Comparison of ENCODE assay signal across 12 mouse cellular contexts in genomic region chr5:73598943-73599695, GRCm38 (mm10). TPM values are rescaled to one million over a fixed set of nuclear protein-coding genes. Genes with fewer than 3 reads are reported as not detected.
A peak's percentile ranks its signal among the peaks of the same experiment; 100 is the strongest.
DNase-seq lines count a peak whose midpoint lies in the region; ATAC-seq and TF ChIP-seq lines count a peak whose summit lies in the region.
"Had no signal": no experiment of that assay in that cellular context is flagged by ENCODE, and none has a peak within 500 bp of the region (broad histone marks: within the 10 kb centered on the region; RNA-seq: fewer than 3 reads in every experiment).

No protein-coding gene starts in this region.

- peak overlapping the region; percentile 44; the same call in 1 of the 2 replicates for H3K27ac ChIP-seq in layer of hippocampus, adult 2 months
- no peak overlapping the region; the same call in 1 of the 2 replicates for H3K27ac ChIP-seq in forebrain, embryonic 16.5 days (ENCODE audit: low read length)
- no peak overlapping the region for H3K27ac ChIP-seq in midbrain, embryonic 16.5 days (ENCODE audit: low read length)
- H3K27ac ChIP-seq in intestine, embryonic 15.5 days, result no peak overlapping the region

- intact Hi-C loops in left cerebral cortex, postnatal 25 days (cut with DNase I), result no loop called here

- no peak overlapping the region for H3K4me2 ChIP-seq in forebrain, embryonic 16.5 days (ENCODE audit: low read length)
- H3K4me2 ChIP-seq in midbrain, embryonic 16.5 days (ENCODE audit: low read length), result no peak overlapping the region
- no peak overlapping the region for H3K4me2 ChIP-seq in intestine, embryonic 15.5 days (replicated peaks)

- H3K36me3 ChIP-seq in forebrain, embryonic 16.5 days (ENCODE audit: control insufficient read depth, insufficient read depth), result no peaks in the 10 kb centered on the region
- no peaks in the 10 kb centered on the region for H3K36me3 ChIP-seq in midbrain, embryonic 16.5 days (ENCODE audit: control insufficient read depth, insufficient read depth, low read length)
- H3K36me3 ChIP-seq in intestine, embryonic 15.5 days, result no peaks in the 10 kb centered on the region

- TF ChIP-seq CTCF in layer of hippocampus, adult 2 months (conservative IDR thresholded peaks at IDR 0.05), result no peak

- H3K9me3 ChIP-seq in forebrain, embryonic 16.5 days (ENCODE audit: control insufficient read depth, low read length), result no peaks in the 10 kb centered on the region
- no peaks in the 10 kb centered on the region for H3K9me3 ChIP-seq in midbrain, embryonic 16.5 days (replicated peaks; ENCODE audit: control insufficient read depth, low read length, poor library complexity, severe bottlenecking)
- no peaks in the 10 kb centered on the region for H3K9me3 ChIP-seq in intestine, embryonic 15.5 days

- ATAC-seq in forebrain, embryonic 16.5 days, result peak; percentile 88
- peak; percentile 71; the same call in 1 of the 2 replicates for ATAC-seq in midbrain, embryonic 16.5 days
- ATAC-seq in activated CD4-positive, CD25-positive, alpha-beta regulatory T cell, adult 4 months, result no peak
- ATAC-seq in intestine, embryonic 15.5 days, result no peak

- no peak overlapping the region for H3K4me3 ChIP-seq in layer of hippocampus, adult 2 months
- H3K4me3 ChIP-seq in forebrain, embryonic 16.5 days (replicated peaks; ENCODE audit: low read length), result no peak overlapping the region
- no peak overlapping the region for H3K4me3 ChIP-seq in midbrain, embryonic 16.5 days (ENCODE audit: low read depth, low read length)
- H3K4me3 ChIP-seq in intestine, embryonic 15.5 days (replicated peaks), result no peak overlapping the region

- no peak overlapping the region for H3K9ac ChIP-seq in forebrain, embryonic 16.5 days (replicated peaks; ENCODE audit: low read depth, low read length)
- H3K9ac ChIP-seq in midbrain, embryonic 16.5 days (ENCODE audit: low read depth, low read length), result no peak overlapping the region
- no peak overlapping the region for H3K9ac ChIP-seq in intestine, embryonic 15.5 days

- H3K4me1 ChIP-seq in forebrain, embryonic 16.5 days (replicated peaks; ENCODE audit: control insufficient read depth, insufficient read depth, low read length), result peaks cover 26% of the 10 kb centered on the region
- H3K4me1 ChIP-seq in midbrain, embryonic 16.5 days (ENCODE audit: control insufficient read depth, insufficient read depth, low read length), result peaks cover 6% of the 10 kb centered on the region; the same call in 1 of the 2 replicates
- no peaks in the 10 kb centered on the region for H3K4me1 ChIP-seq in intestine, embryonic 15.5 days (replicated peaks)

- peak in 1 of 2 experiments; percentile 26 for DNase-seq in layer of hippocampus, adult 2 months (ENCODE audit: low spot score in 2 of 2)
- no peak for DNase-seq in layer of hippocampus, adult 11-12 months (ENCODE audit: low spot score)
- DNase-seq in adrenal gland, postnatal 14 days, result peak; percentile 18
- DNase-seq in left cerebral cortex, postnatal 25 days (ENCODE audit: low spot score in 2 of 2), result no peak
- DNase-seq: cerebellum, adult 11 months had no signal

- WGBS in forebrain, embryonic 16.5 days, result 48% methylated on average over 5 of the region's 5 CpGs
- 65% methylated on average over 5 of the region's 5 CpGs for WGBS in midbrain, embryonic 16.5 days
- WGBS in intestine, embryonic 15.5 days, result 66% methylated on average over 5 of the region's 5 CpGs

- H3K27me3 ChIP-seq in forebrain, embryonic 16.5 days (replicated peaks; ENCODE audit: control insufficient read depth, insufficient read depth, low read length), result no peaks in the 10 kb centered on the region
- H3K27me3 ChIP-seq in midbrain, embryonic 16.5 days (ENCODE audit: control insufficient read depth, insufficient read depth, low read depth, low read length), result no peaks in the 10 kb centered on the region
- no peaks in the 10 kb centered on the region for H3K27me3 ChIP-seq in intestine, embryonic 15.5 days (replicated peaks)

RNA-seq across cellular contexts. Expression of gene Lrrc66, which starts 33.2 kb away (rescaled TPM):
- total RNA-seq in layer of hippocampus, adult 2 months (2021), result not detected
- total RNA-seq in adrenal gland, postnatal 14 days (2021), result not detected in 2 replicates
- polyA plus RNA-seq in forebrain, embryonic 16.5 days (2015; fragmentation: Nextera tagmentation; extraction: Ambion mirVana), result not detected in 2 replicates
- not detected in 2 replicates for polyA plus RNA-seq in midbrain, embryonic 16.5 days (2015; fragmentation: Nextera tagmentation; extraction: Ambion mirVana)
- polyA plus RNA-seq in activated CD4-positive, CD25-positive, alpha-beta regulatory T cell, adult 4 months (2017; shearing (Covaris generic)), result 1 to 10 TPM; 1.5 to 1.7 TPM
- 4.7 and 5.5 TPM in 2 replicates for polyA plus RNA-seq in intestine, embryonic 15.5 days (2015; fragmentation: Nextera tagmentation; extraction: Ambion mirVana)
- total RNA-seq in left cerebral cortex, postnatal 25 days (2021), result not detected
- total RNA-seq: gastrocnemius, adult 18-20 months; left cerebral cortex, adult 18-20 months had no signal
- polyA plus RNA-seq: lung, embryonic 16.5 days had no signal

RNA-seq across cellular contexts. Expression of gene Sgcb, which starts 48.5 kb away (rescaled TPM):
- 10 to 100 TPM; 48.7 to 50.2 TPM for total RNA-seq in layer of hippocampus, adult 2 months (2021)
- total RNA-seq in adrenal gland, postnatal 14 days (2021), result 19.5 and 22.6 TPM in 2 replicates
- polyA plus RNA-seq in forebrain, embryonic 16.5 days (2015; fragmentation: Nextera tagmentation; extraction: Ambion mirVana), result 29.5 and 30.5 TPM in 2 replicates
- 40.0 and 47.5 TPM in 2 replicates for polyA plus RNA-seq in midbrain, embryonic 16.5 days (2015; fragmentation: Nextera tagmentation; extraction: Ambion mirVana)
- 10 to 100 TPM in 1 of 2 experiments, 1 to 10 TPM in 1; 9.7 to 11.0 TPM for polyA plus RNA-seq in activated CD4-positive, CD25-positive, alpha-beta regulatory T cell, adult 4 months (2017; shearing (Covaris generic))
- 17.8 and 19.7 TPM in 2 replicates for polyA plus RNA-seq in intestine, embryonic 15.5 days (2015; fragmentation: Nextera tagmentation; extraction: Ambion mirVana)
- total RNA-seq in left cerebral cortex, postnatal 25 days (2021), result 10 to 100 TPM; 48.1 to 48.6 TPM

RNA-seq across cellular contexts. Expression of gene Spata18, which starts 52.1 kb away (rescaled TPM):
- 1 to 10 TPM in 1 of 2 experiments, under 1 TPM in 1; 0.79 to 1.0 TPM for total RNA-seq in layer of hippocampus, adult 2 months (2021)
- total RNA-seq in adrenal gland, postnatal 14 days (2021), result 0.23 TPM in 1 of 2 replicates, not detected in the other
- 0.44 and 0.72 TPM in 2 replicates for polyA plus RNA-seq in forebrain, embryonic 16.5 days (2015; fragmentation: Nextera tagmentation; extraction: Ambion mirVana)
- 0.24 and 0.62 TPM in 2 replicates for polyA plus RNA-seq in midbrain, embryonic 16.5 days (2015; fragmentation: Nextera tagmentation; extraction: Ambion mirVana)
- not detected for polyA plus RNA-seq in activated CD4-positive, CD25-positive, alpha-beta regulatory T cell, adult 4 months (2017; shearing (Covaris generic))
- polyA plus RNA-seq in intestine, embryonic 15.5 days (2015; fragmentation: Nextera tagmentation; extraction: Ambion mirVana), result 0.28 and 0.38 TPM in 2 replicates
- total RNA-seq in left cerebral cortex, postnatal 25 days (2021), result under 1 TPM in 1 of 2 experiments, not detected in 1; 0.16 TPM

Comparison
In these comparisons a context has a peak if more than half of its experiments do, and no peak if none do; other contexts are left out.
1. ATAC-seq: peak in forebrain, embryonic 16.5 days (single experiment) and midbrain, embryonic 16.5 days (single experiment); none in activated CD4-positive, CD25-positive, alpha-beta regulatory T cell, adult 4 months (single experiment) and intestine, embryonic 15.5 days (single experiment).